Mouse (Mus musculus) CD4-positive helper T cell, adult 2 months (primary cell): Measurements from ENCODE around the gene Dclre1b.
"Not testable (repeated sequence)": the region's sequence is repeated elsewhere in the genome, so short reads cannot be mapped to it uniquely, and the experiment has no call there.

Source experiments
- DNase-seq: peaks from one replicate; pipeline ENCODE4 v3.0.0-alpha.2; 2012; ENCODE audit warnings: low read depth, missing footprints, low spot score

The Dclre1b gene

GRCm38 (mm10) chr3:103808891-103809798, at the start of gene Dclre1b, which contains the start of the genes Ap4b1 and Gm43064:
Dclre1b (minus strand) TSS chr3:103809444.
Ap4b1 (plus strand) TSS chr3:103809520.
Gm43064 (plus strand) TSS chr3:103809573.
- DNase-seq, result peak; percentile 98

- peak; percentile 40 for DNase-seq
Observed at GRCm38 (mm10) chr3:103857977-103858563, 48.8 kb upstream of the Dclre1b start.

GRCm38 (mm10) chr3:103857036-103857805, 48.0 kb upstream of the Dclre1b start:
- peak; percentile 84 for DNase-seq

GRCm38 (mm10) chr3:103853804-103854203, 44.6 kb upstream of the Dclre1b start:
- no peak for DNase-seq

GRCm38 (mm10) chr3:103852565-103853299, 43.5 kb upstream of the Dclre1b start:
- peak; percentile 93 for DNase-seq

GRCm38 (mm10) chr3:103851882-103852281, 42.6 kb upstream of the Dclre1b start:
- DNase-seq, result peak; percentile 63

GRCm38 (mm10) chr3:103851481-103851880, 42.2 kb upstream of the Dclre1b start:
- DNase-seq, result peak; percentile 61

GRCm38 (mm10) chr3:103850644-103851363, 41.6 kb upstream of the Dclre1b start:
- peak; percentile 61 for DNase-seq

- DNase-seq, result not testable (repeated sequence)
Observed at GRCm38 (mm10) chr3:103840946-103841345, 31.7 kb upstream of the Dclre1b start.

- DNase-seq, result not testable (repeated sequence)
Observed at GRCm38 (mm10) chr3:103840195-103840594, 31.0 kb upstream of the Dclre1b start.

- DNase-seq, result no peak
Observed at GRCm38 (mm10) chr3:103839711-103840110, 30.5 kb upstream of the Dclre1b start.

- no peak for DNase-seq
Observed at GRCm38 (mm10) chr3:103836453-103836852, 27.2 kb upstream of the Dclre1b start.

GRCm38 (mm10) chr3:103835951-103836310, 26.7 kb upstream of the Dclre1b start:
- DNase-seq, result peak; percentile 9

- DNase-seq, result no peak
Observed at GRCm38 (mm10) chr3:103835272-103835950, 26.2 kb upstream of the Dclre1b start.

- no peak for DNase-seq
Observed at GRCm38 (mm10) chr3:103834001-103834400, 24.8 kb upstream of the Dclre1b start.

- DNase-seq, result no peak
Observed at GRCm38 (mm10) chr3:103832426-103832825, 23.2 kb upstream of the Dclre1b start, which contains the start of gene Bcl2l15. Bcl2l15 (plus strand) TSS chr3:103832601.

GRCm38 (mm10) chr3:103831146-103831545, 21.9 kb upstream of the Dclre1b start:
- no peak for DNase-seq

- peak; percentile 31 for DNase-seq
Observed at GRCm38 (mm10) chr3:103830681-103831080, 21.4 kb upstream of the Dclre1b start.

GRCm38 (mm10) chr3:103829036-103829435, 19.8 kb upstream of the Dclre1b start:
- peak; percentile 38 for DNase-seq

GRCm38 (mm10) chr3:103827548-103827947, 18.3 kb upstream of the Dclre1b start:
- DNase-seq, result peak; percentile 39
